Mouse (Mus musculus) midbrain, embryonic 12.5 days (tissue): ENCODE measurements around the gene Cdc42se2. TPM values are rescaled to one million over a fixed set of nuclear protein-coding genes. Genes with fewer than 3 reads are reported as not detected.
A peak's percentile ranks its signal among the peaks of the same experiment; 100 is the strongest.

Experiments
- ATAC-seq: fragments of 200-750 bp; cut with Nextera tagmentation; 2 replicates; pipeline ENCODE4 v1.8.0; 2017; ENCODE audit warnings: low read depth, moderate TSS enrichment, moderate library complexity; ENCODE audit not compliant: low FRiP score
- H3K27ac ChIP-seq: fragments of 300-500 bp; sonication (generic); replicated peaks from 2 replicates; pipeline ENCODE4 v1.5.1; 2016; ENCODE audit warnings: mild to moderate bottlenecking
- H3K27me3 ChIP-seq: fragments of 300-500 bp; sonication (generic); 2 replicates; pipeline ENCODE4 v1.6.1; 2016; ENCODE audit warnings: mild to moderate bottlenecking
- H3K36me3 ChIP-seq: fragments of 300-500 bp; sonication (generic); 2 replicates; pipeline ENCODE4 v1.6.1; 2016
- H3K4me1 ChIP-seq: fragments of 300-500 bp; sonication (generic); 2 replicates; pipeline ENCODE4 v1.6.1; 2016
- H3K4me2 ChIP-seq: fragments of 300-500 bp; sonication (generic); replicated peaks from 2 replicates; pipeline ENCODE4 v1.6.1; 2016; ENCODE audit warnings: mild to moderate bottlenecking, moderate library complexity
- H3K4me3 ChIP-seq: fragments of 300-500 bp; sonication (generic); 2 replicates; pipeline ENCODE4 v1.5.1; 2016; ENCODE audit warnings: mild to moderate bottlenecking
- H3K9ac ChIP-seq: fragments of 300-500 bp; sonication (generic); replicated peaks from 2 replicates; pipeline ENCODE4 v1.6.1; 2016; ENCODE audit warnings: mild to moderate bottlenecking, moderate library complexity
- H3K9me3 ChIP-seq: fragments of 300-500 bp; sonication (generic); 2 replicates; pipeline ENCODE4 v1.6.1; 2016; ENCODE audit warnings: mild to moderate bottlenecking
- WGBS: fragments of 180-500 bp; shearing (Covaris S2); methylation state at CpG from one replicate; pipeline ENCODE4 v1.1.7; 2016; 5-methylcytosine and 5-hydroxymethylcytosine counted together
- polyA plus RNA-seq: library from polyadenylated mRNA; unstranded; fragments of >200 nt; fragmentation: Nextera tagmentation; extraction: Ambion mirVana; gene quantifications from 2 replicates; pipeline ENCODE4 v1.2.1, GENCODE M21; 2016

The Cdc42se2 gene
- polyA plus RNA-seq, 1 experiment from 2014 or later, result 251 TPM

- H3K9ac ChIP-seq, result no peak overlapping the region
Observed at GRCm38 (mm10) chr11:54771549-54771948, 15.9 kb downstream of the Cdc42se2 start.

DNA sequence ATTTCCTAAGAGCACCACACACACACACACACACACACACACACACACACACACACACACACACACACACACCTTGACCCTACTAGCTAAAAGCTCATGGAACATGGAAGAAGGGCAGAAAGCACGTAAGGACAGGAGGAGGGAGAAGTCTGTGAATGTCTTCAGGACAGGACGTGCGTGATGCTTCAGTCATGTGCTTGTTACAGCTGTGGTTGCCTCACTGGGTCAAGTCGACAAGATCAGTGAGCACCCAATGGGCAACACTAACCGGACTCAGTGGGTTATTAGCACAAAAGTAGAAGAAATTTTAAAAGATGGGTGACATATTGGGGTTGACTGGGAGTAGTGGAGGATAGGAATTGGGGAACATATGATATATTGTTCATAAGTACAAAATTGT is 17.6 kb downstream of the Cdc42se2 start:
- H3K9me3 ChIP-seq, result no peaks in the 10 kb centered on the region
- no peaks in the 10 kb centered on the region for H3K36me3 ChIP-seq
- no peak overlapping the region for H3K4me3 ChIP-seq
- H3K9ac ChIP-seq, result no peak overlapping the region
- 78% methylated on average over 5 of the region's 5 CpGs for WGBS
- ATAC-seq, result no peak
- H3K4me2 ChIP-seq, result no peak overlapping the region
- no peaks in the 10 kb centered on the region for H3K27me3 ChIP-seq
- H3K27ac ChIP-seq, result no peak overlapping the region
- H3K4me1 ChIP-seq, result peaks cover 29% of the 10 kb centered on the region

More at GRCm38 (mm10) chr11:54771549-54771948, 15.9 kb downstream of the Cdc42se2 start:
- no peaks in the 10 kb centered on the region for H3K36me3 ChIP-seq
- no peak overlapping the region for H3K4me2 ChIP-seq
- no peaks in the 10 kb centered on the region for H3K9me3 ChIP-seq
- H3K27me3 ChIP-seq, result no peaks in the 10 kb centered on the region
- H3K27ac ChIP-seq, result no peak overlapping the region
- H3K4me3 ChIP-seq, result no peak overlapping the region
- H3K4me1 ChIP-seq, result peaks cover 27% of the 10 kb centered on the region
- ATAC-seq, result no peak

- Histone ChIP-seq H3K4me1 (peaks cover 36% of the 10 kb centered on the region), H3K27me3 (no peaks in the 10 kb centered on the region), H3K4me2 (no peak overlapping the region), H3K36me3 (no peaks in the 10 kb centered on the region), H3K9ac (no peak overlapping the region), H3K27ac (0 out of 2 replicates have a peak overlapping the region, but pooled peaks have one; percentile 22), H3K9me3 (no peaks in the 10 kb centered on the region), H3K4me3 (no peak overlapping the region)
- WGBS, result 64% methylated on average over 3 of the region's 3 CpGs
- no peak for ATAC-seq
Observed at GRCm38 (mm10) chr11:54768116-54768690, 19.3 kb downstream of the Cdc42se2 start.

DNA sequence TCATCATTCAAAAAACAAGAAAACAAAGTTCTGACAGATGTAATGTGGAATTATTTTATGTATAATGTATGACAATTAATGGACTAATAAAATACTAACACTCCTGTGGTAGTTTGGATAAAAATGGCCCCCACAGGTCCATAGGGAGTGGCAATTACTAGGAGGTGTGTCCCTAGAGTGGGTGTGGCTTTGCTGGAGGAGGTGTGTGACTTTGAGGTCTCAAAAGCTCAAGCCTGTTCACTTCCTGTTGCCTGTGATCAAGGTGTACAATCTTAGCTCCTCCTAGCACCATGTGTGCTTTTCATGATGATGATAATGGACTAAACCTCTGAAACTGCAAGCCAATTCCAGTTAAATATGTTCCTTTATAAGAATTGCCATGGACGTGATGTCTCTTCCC is 22.7 kb downstream of the Cdc42se2 start:
- no peaks in the 10 kb centered on the region for H3K27me3 ChIP-seq
- H3K9me3 ChIP-seq, result no peaks in the 10 kb centered on the region
- H3K9ac ChIP-seq, result no peak overlapping the region
- WGBS, result 91% methylated on average over 1 of the region's 1 CpGs
- no peaks in the 10 kb centered on the region for H3K36me3 ChIP-seq
- no peak for ATAC-seq
- H3K4me3 ChIP-seq, result no peak overlapping the region
- H3K27ac ChIP-seq, result no peak overlapping the region
- H3K4me2 ChIP-seq, result no peak overlapping the region
- H3K4me1 ChIP-seq, result peaks cover 48% of the 10 kb centered on the region

DNA sequence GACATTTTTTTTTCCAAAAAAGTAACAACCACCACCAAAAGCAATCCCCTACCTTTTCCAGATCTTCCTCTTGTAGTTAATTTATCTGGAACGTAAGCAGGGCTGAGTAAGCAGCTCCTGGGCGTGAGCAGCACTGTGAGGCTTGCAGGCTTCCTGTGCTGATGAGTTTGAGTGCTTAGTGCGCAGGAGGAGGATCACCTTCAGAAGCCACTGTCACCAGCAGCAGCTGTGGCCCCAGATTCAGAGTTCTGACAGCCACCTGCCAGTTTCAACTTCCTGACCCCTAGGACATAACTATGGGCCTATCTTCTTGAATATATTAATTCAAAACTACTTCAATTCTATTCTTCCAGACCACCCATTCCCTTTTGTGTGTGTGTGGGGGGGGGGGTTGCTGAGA is 23.4 kb downstream of the Cdc42se2 start:
- Histone ChIP-seq H3K27ac (0 out of 2 replicates have a peak overlapping the region, but pooled peaks have one; percentile 25), H3K36me3 (no peaks in the 10 kb centered on the region), H3K9ac (no peak overlapping the region), H3K4me2 (no peak overlapping the region), H3K27me3 (no peaks in the 10 kb centered on the region), H3K4me1 (peaks cover 42% of the 10 kb centered on the region), H3K4me3 (no peak overlapping the region), H3K9me3 (no peaks in the 10 kb centered on the region)
- ATAC-seq, result no peak
- 80% methylated on average over 3 of the region's 3 CpGs for WGBS

- Histone ChIP-seq H3K9ac (no peak overlapping the region), H3K36me3 (no peaks in the 10 kb centered on the region), H3K27ac (no peak overlapping the region), H3K4me2 (no peak overlapping the region), H3K4me1 (peaks cover 37% of the 10 kb centered on the region), H3K4me3 (no peak overlapping the region), H3K27me3 (no peaks in the 10 kb centered on the region), H3K9me3 (no peaks in the 10 kb centered on the region)
- ATAC-seq, result no peak
- 91% methylated on average over 5 of the region's 5 CpGs for WGBS
Observed at GRCm38 (mm10) chr11:54762735-54763134, 24.7 kb downstream of the Cdc42se2 start.

DNA sequence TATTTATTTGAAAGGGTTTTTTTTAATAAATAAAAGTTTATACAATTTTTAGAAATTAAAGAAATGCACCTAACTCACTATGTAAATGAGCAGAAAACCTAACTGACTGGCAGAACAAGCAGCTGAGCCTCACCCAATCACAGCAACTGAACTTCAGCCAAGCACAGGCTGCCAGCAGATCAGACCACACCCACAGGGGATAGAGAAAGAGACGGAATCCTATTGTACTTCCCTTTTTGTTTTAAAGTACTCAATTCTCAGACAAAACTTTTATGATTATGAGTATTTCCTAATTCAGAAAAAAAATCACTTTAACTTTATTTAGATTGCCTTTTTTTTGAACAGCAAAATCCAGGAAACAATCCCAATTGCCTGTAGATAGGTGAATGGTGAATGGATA is 29.5 kb downstream of the Cdc42se2 start:
- Histone ChIP-seq H3K9me3 (peaks cover 3% of the 10 kb centered on the region; the same call in 1 of the 2 replicates), H3K4me3 (no peak overlapping the region), H3K4me2 (no peak overlapping the region), H3K27ac (no peak overlapping the region), H3K4me1 (peaks cover 62% of the 10 kb centered on the region), H3K36me3 (peaks cover 6% of the 10 kb centered on the region), H3K9ac (no peak overlapping the region), H3K27me3 (no peaks in the 10 kb centered on the region)
- 18% methylated on average over 1 of the region's 1 CpGs for WGBS
- ATAC-seq, result no peak

DNA sequence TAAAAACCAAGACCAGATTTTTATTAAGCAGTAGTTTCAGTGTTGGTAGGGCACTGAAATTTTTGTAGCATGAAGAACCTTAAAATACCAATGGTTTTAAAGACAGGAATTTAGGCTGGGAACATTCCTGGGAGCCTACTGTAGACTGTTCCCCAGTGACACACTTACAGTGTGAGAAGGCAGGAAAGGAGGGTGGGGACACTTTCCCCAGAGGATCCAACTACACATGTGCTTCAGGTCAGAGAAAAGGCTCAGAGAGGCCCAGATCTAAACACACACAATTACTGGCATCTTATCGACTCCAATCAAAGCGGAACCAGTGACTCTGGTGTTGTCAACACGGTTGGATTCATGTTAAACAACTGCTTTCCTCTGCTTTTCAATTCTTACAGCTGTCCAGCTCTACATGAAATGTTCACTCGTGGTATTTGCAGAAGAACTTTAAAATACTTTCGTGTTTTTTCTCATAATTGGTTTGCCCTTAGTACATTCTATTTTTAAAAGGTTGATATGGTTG is 32.3 kb downstream of the Cdc42se2 start:
- Histone ChIP-seq H3K36me3 (peaks cover 8% of the 10 kb centered on the region), H3K4me1 (peaks cover 49% of the 10 kb centered on the region), H3K9me3 (peaks cover 4% of the 10 kb centered on the region; the same call in 1 of the 2 replicates), H3K27ac (peak overlapping the region; percentile 96), H3K27me3 (no peaks in the 10 kb centered on the region), H3K4me2 (peak overlapping the region; percentile 29), H3K9ac (no peak overlapping the region), H3K4me3 (no peak overlapping the region)
- 32% methylated on average over 5 of the region's 5 CpGs for WGBS
- no peak for ATAC-seq

GRCm38 (mm10) chr11:54754301-54755147 is 33.0 kb downstream of the Cdc42se2 start:
- peaks cover 46% of the 10 kb centered on the region for H3K4me1 ChIP-seq

GRCm38 (mm10) chr11:54751502-54751901 is 36.0 kb downstream of the Cdc42se2 start:
- H3K4me2 ChIP-seq, result no peak overlapping the region
- H3K27ac ChIP-seq, result no peak overlapping the region
- H3K4me3 ChIP-seq, result no peak overlapping the region
- H3K9ac ChIP-seq, result no peak overlapping the region
- no peaks in the 10 kb centered on the region for H3K27me3 ChIP-seq
- ATAC-seq, result no peak
- H3K36me3 ChIP-seq, result peaks cover 31% of the 10 kb centered on the region
- H3K9me3 ChIP-seq, result peaks cover 4% of the 10 kb centered on the region; the same call in 1 of the 2 replicates
- WGBS, result 54% methylated on average over 4 of the region's 4 CpGs
- peaks cover 29% of the 10 kb centered on the region for H3K4me1 ChIP-seq

More at GRCm38 (mm10) chr11:54754301-54755147, 33.0 kb downstream of the Cdc42se2 start:
- peak; percentile 94 for ATAC-seq
- Histone ChIP-seq H3K27me3 (no peaks in the 10 kb centered on the region), H3K4me3 (0 out of 2 replicates have a peak overlapping the region, but pooled peaks have one; percentile 10), H3K4me2 (peak overlapping the region; percentile 37), H3K36me3 (peaks cover 10% of the 10 kb centered on the region), H3K9ac (no peak overlapping the region; the same call in 1 of the 2 replicates), H3K27ac (peak overlapping the region; percentile 96), H3K9me3 (peaks cover 4% of the 10 kb centered on the region; the same call in 1 of the 2 replicates)
- WGBS, result 19% methylated on average over 10 of the region's 10 CpGs

DNA sequence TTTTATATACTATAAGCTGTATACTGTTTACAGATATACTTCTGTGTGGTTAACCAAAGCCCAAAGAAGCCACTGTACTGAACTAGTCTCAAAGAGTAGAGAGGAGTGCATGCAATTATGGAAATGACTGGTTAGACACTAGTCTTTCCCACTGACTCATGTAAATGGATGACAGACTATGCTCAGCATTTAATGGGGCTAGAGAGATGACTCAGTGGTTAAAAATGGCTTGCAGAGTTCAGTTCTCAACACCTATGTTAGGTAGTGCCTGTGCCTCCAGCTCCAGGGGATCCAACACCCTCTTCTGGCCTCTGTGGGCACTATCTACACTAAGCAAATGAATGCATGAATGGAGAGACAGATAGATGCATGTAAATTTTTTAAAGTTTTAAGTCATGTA is 38.6 kb downstream of the Cdc42se2 start:
- no peak overlapping the region for H3K9ac ChIP-seq
- no peaks in the 10 kb centered on the region for H3K27me3 ChIP-seq
- no peak for ATAC-seq
- no peak overlapping the region for H3K4me2 ChIP-seq
- peaks cover 5% of the 10 kb centered on the region; the same call in 1 of the 2 replicates for H3K4me1 ChIP-seq
- peaks cover 4% of the 10 kb centered on the region; the same call in 1 of the 2 replicates for H3K9me3 ChIP-seq
- H3K4me3 ChIP-seq, result no peak overlapping the region
- peaks cover 39% of the 10 kb centered on the region for H3K36me3 ChIP-seq
- H3K27ac ChIP-seq, result no peak overlapping the region

- Histone ChIP-seq H3K9me3 (no peaks in the 10 kb centered on the region), H3K4me1 (no peaks in the 10 kb centered on the region), H3K4me2 (no peak overlapping the region), H3K9ac (no peak overlapping the region), H3K27ac (no peak overlapping the region), H3K27me3 (no peaks in the 10 kb centered on the region), H3K36me3 (peaks cover 49% of the 10 kb centered on the region), H3K4me3 (no peak overlapping the region)
- 79% methylated on average over 1 of the region's 1 CpGs for WGBS
- no peak for ATAC-seq
Observed at GRCm38 (mm10) chr11:54744231-54744630, 43.2 kb downstream of the Cdc42se2 start.
